Mouse (Mus musculus) E14TG2a.4 (cell line): ENCODE measurements around the gene Psg16.

Experiments used
- CTCF ChIP-seq: conservative IDR thresholded peaks from 2 replicates; pipeline ENCODE4 v1.5.1; 2014; ENCODE audit warnings: low read length
- POU5F1 ChIP-seq: IDR thresholded peaks from 2 replicates; pipeline ENCODE4 v1.6.1; 2014; ENCODE audit warnings: low read length, borderline replicate concordance

GRCm38 (mm10) chr7:17056601-17057523 is 17.0 kb upstream of the Psg16 start:
- TF ChIP-seq CTCF (no peak), POU5F1 (no peak)
